Mouse (Mus musculus) myocyte (in vitro differentiated cells): ENCODE data around the gene Synrg.

Experiments
- CEBPB ChIP-seq: IDR thresholded peaks from 2 replicates; pipeline ENCODE4 v1.6.1; 2011; ENCODE audit warnings: mild to moderate bottlenecking, moderate library complexity; ENCODE audit not compliant: poor library complexity, insufficient read depth, severe bottlenecking
- POLR2A ChIP-seq: IDR thresholded peaks from one replicate; pipeline ENCODE4 v1.6.1; 2011; ENCODE audit warnings: low read depth, mild to moderate bottlenecking, control low read depth, moderate library complexity; ENCODE audit not compliant: insufficient read length

DNA sequence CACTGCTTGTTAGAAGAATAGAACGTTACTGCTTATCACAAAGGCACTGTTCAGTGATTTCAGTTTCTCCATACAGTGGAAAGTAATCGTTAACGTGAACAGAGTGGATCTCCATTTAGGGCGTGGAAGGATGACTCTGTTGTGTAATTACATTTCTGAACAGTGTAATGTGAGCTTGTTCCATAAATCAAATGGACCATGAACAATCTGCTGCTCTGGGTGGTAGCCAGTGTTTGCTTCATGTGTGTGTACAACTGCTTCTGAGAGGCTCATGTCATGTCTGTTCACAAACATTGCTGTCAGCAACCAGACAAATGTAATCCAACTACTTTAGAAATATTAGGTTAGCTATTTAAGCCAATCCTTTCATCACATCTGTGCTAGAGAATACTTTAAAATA is 27.5 kb downstream of the Synrg start:
- TF ChIP-seq CEBPB (no peak), POLR2A (no peak)
